Mouse (Mus musculus) midbrain, postnatal 0 days (tissue): ENCODE data around the gene Csnk2b. TPM values are rescaled to one million over a fixed set of nuclear protein-coding genes. Genes with fewer than 3 reads are reported as not detected.
"Not testable (repeated sequence)": the region's sequence is repeated elsewhere in the genome, so short reads cannot be mapped to it uniquely, and the experiment has no call there.

Experiments
- ATAC-seq: fragments of 200-750 bp; cut with Nextera tagmentation; 2 replicates; pipeline ENCODE4 v1.8.0; 2017; ENCODE audit warnings: moderate number of reproducible peaks, mild to moderate bottlenecking, moderate TSS enrichment, moderate library complexity; ENCODE audit not compliant: low FRiP score
- DNase-seq: peaks from one replicate; pipeline ENCODE4 v3.0.0-alpha.2; 2015; ENCODE audit warnings: low spot score
- H3K27ac ChIP-seq: fragments of 300-500 bp; sonication (generic); 2 replicates; pipeline ENCODE4 v1.5.1; 2014; ENCODE audit warnings: low read depth, mild to moderate bottlenecking, low read length, mixed read lengths
- H3K27me3 ChIP-seq: fragments of 300-500 bp; sonication (generic); 2 replicates; pipeline ENCODE4 v1.6.1; 2014; ENCODE audit warnings: low read length, control low read depth, mixed read lengths; ENCODE audit not compliant: insufficient read depth
- H3K36me3 ChIP-seq: fragments of 300-500 bp; sonication (generic); 2 replicates; pipeline ENCODE4 v1.6.1; 2014; ENCODE audit warnings: low read length, control low read depth, mixed read lengths; ENCODE audit not compliant: insufficient read depth
- H3K4me1 ChIP-seq: fragments of 300-500 bp; sonication (generic); 2 replicates; pipeline ENCODE4 v1.6.1; 2014; ENCODE audit warnings: mild to moderate bottlenecking, control low read depth, antibody characterized with exemption, low read length, mixed read lengths; ENCODE audit not compliant: insufficient read depth
- H3K4me2 ChIP-seq: fragments of 300-500 bp; sonication (generic); 2 replicates; pipeline ENCODE4 v1.6.1; 2014; ENCODE audit warnings: low read depth, mild to moderate bottlenecking, low read length, mixed read lengths; ENCODE audit not compliant: poor library complexity, severe bottlenecking
- H3K4me3 ChIP-seq: fragments of 300-500 bp; sonication (generic); 2 replicates; pipeline ENCODE4 v1.5.1; 2014; ENCODE audit warnings: low read depth, mild to moderate bottlenecking, low read length, moderate library complexity
- H3K9ac ChIP-seq: fragments of 300-500 bp; sonication (generic); replicated peaks from 2 replicates; pipeline ENCODE4 v1.6.1; 2014; ENCODE audit warnings: mild to moderate bottlenecking, low read length, moderate library complexity, mixed read lengths; ENCODE audit not compliant: poor library complexity, severe bottlenecking
- H3K9me3 ChIP-seq: fragments of 300-500 bp; sonication (generic); 2 replicates; pipeline ENCODE4 v1.6.1; 2016; ENCODE audit warnings: low read length, control low read depth
- CTCF ChIP-seq: IDR thresholded peaks from 2 replicates; pipeline ENCODE4 v1.5.1; 2016; ENCODE audit warnings: antibody characterized with exemption, mild to moderate bottlenecking
- WGBS: fragments of 180-500 bp; shearing (Covaris S2); extraction: QIAGEN DNeasy Blood & Tissue Kit; methylation state at CpG from one replicate; pipeline ENCODE4 v1.1.7; 2014; 5-methylcytosine and 5-hydroxymethylcytosine counted together
- polyA plus RNA-seq: library from polyadenylated mRNA; unstranded; fragments of >200 nt; fragmentation: Nextera tagmentation; extraction: Ambion mirVana; gene quantifications from 2 replicates; pipeline ENCODE4 v1.2.1, GENCODE M21; 2015
- total RNA-seq: library from RNA; depleted of rRNA; stranded (reverse); fragments of >200 nt; gene quantifications from 2 replicates; pipeline ENCODE4 v1.2.3, GENCODE M21; 2014

Csnk2b gene
- total and polyA plus RNA-seq, 2 experiments from 2014 or later: 287 to 332 TPM

GRCm38 (mm10) chr17:35127017-35127416, 5.2 kb upstream of the Csnk2b start:
- Histone ChIP-seq H3K36me3 (peaks cover 13% of the 10 kb centered on the region), H3K9ac (peak overlapping the region; percentile 84), H3K4me3 (peak overlapping the region; percentile 69), H3K27me3 (no peaks in the 10 kb centered on the region), H3K27ac (no peak overlapping the region; the same call in 1 of the 2 replicates), H3K4me2 (peak overlapping the region; percentile 88), H3K4me1 (peaks cover 13% of the 10 kb centered on the region), H3K9me3 (no peaks in the 10 kb centered on the region)
- 68% methylated on average over 13 of the region's 13 CpGs for WGBS
- ATAC-seq (no peak), DNase-seq (no peak)
- no peak for TF ChIP-seq CTCF

GRCm38 (mm10) chr17:35126206-35126611, 4.4 kb upstream of the Csnk2b start, which contains the start of gene D17H6S53E:
TSS of gene D17H6S53E (plus strand) at chr17:35126373.
- no peaks in the 10 kb centered on the region for H3K9me3 ChIP-seq
- H3K9ac ChIP-seq: peak within 1 kb of the TSS; percentile 84
- under 1% methylated on average over 36 of the region's 36 CpGs for WGBS

GRCm38 (mm10) chr17:35125578-35125977, 3.7 kb upstream of the Csnk2b start:
- Histone ChIP-seq H3K4me3 (peak overlapping the region; percentile 69), H3K27ac (no peak overlapping the region; the same call in 1 of the 2 replicates), H3K4me1 (peaks cover 13% of the 10 kb centered on the region), H3K4me2 (peak overlapping the region; percentile 88), H3K9ac (peak overlapping the region; percentile 84), H3K36me3 (peaks cover 13% of the 10 kb centered on the region), H3K27me3 (no peaks in the 10 kb centered on the region), H3K9me3 (no peaks in the 10 kb centered on the region)
- 25% methylated on average over 6 of the region's 6 CpGs for WGBS
- no peak for TF ChIP-seq CTCF
- DNase-seq (no peak), ATAC-seq (no peak)

More at GRCm38 (mm10) chr17:35126206-35126611, 4.4 kb upstream of the Csnk2b start, which contains the start of gene D17H6S53E:
- Histone ChIP-seq H3K4me1 (peaks cover 13% of the 10 kb centered on the region), H3K27me3 (no peaks in the 10 kb centered on the region), H3K36me3 (peaks cover 13% of the 10 kb centered on the region), H3K4me2 (peak within 1 kb of the TSS; percentile 88), H3K4me3 (peak within 1 kb of the TSS; percentile 69), H3K27ac (peak within 1 kb of the TSS; percentile 80)
- DNase-seq (peak; percentile 74), ATAC-seq (peak; percentile 22; the same call in 1 of the 2 replicates)
- TF ChIP-seq CTCF: no peak

- 96% methylated on average over 1 of the region's 1 CpGs for WGBS
- Histone ChIP-seq H3K27me3 (no peaks in the 10 kb centered on the region), H3K27ac (no peak overlapping the region), H3K4me2 (no peak overlapping the region), H3K9ac (no peak overlapping the region; the same call in 1 of the 2 replicates), H3K36me3 (peaks cover 10% of the 10 kb centered on the region), H3K9me3 (no peaks in the 10 kb centered on the region), H3K4me1 (peaks cover 13% of the 10 kb centered on the region), H3K4me3 (no peak overlapping the region)
- DNase-seq (no peak), ATAC-seq (no peak)
- no peak for TF ChIP-seq CTCF
Observed at GRCm38 (mm10) chr17:35125081-35125480, 3.2 kb upstream of the Csnk2b start.

- not testable (repeated sequence) for H3K27me3 ChIP-seq, H3K4me2 ChIP-seq, H3K27ac ChIP-seq, H3K9ac ChIP-seq, DNase-seq, H3K9me3 ChIP-seq, H3K4me3 ChIP-seq, H3K36me3 ChIP-seq, ATAC-seq
- H3K4me1 ChIP-seq: peaks cover 13% of the 10 kb centered on the region
- WGBS: 96% methylated on average over 12 of the region's 12 CpGs
Observed at GRCm38 (mm10) chr17:35124261-35124896, 2.5 kb upstream of the Csnk2b start.

GRCm38 (mm10) chr17:35123287-35123686, 1.4 kb upstream of the Csnk2b start:
- H3K36me3 ChIP-seq: peaks cover 13% of the 10 kb centered on the region
- not testable (repeated sequence) for H3K27me3 ChIP-seq, DNase-seq, H3K4me2 ChIP-seq, H3K9me3 ChIP-seq, H3K4me3 ChIP-seq, H3K27ac ChIP-seq, ATAC-seq, H3K9ac ChIP-seq
- peaks cover 13% of the 10 kb centered on the region for H3K4me1 ChIP-seq
- WGBS: 95% methylated on average over 9 of the region's 9 CpGs
